Mouse (Mus musculus): ENCODE measurements at regions not wholly inside any gene's neighbourhood (a gene's known extent, or its start where the extent isn't known, plus 50 kb on each side); places are given as distances from the start of the nearest gene placed in this dataset.

DNA sequence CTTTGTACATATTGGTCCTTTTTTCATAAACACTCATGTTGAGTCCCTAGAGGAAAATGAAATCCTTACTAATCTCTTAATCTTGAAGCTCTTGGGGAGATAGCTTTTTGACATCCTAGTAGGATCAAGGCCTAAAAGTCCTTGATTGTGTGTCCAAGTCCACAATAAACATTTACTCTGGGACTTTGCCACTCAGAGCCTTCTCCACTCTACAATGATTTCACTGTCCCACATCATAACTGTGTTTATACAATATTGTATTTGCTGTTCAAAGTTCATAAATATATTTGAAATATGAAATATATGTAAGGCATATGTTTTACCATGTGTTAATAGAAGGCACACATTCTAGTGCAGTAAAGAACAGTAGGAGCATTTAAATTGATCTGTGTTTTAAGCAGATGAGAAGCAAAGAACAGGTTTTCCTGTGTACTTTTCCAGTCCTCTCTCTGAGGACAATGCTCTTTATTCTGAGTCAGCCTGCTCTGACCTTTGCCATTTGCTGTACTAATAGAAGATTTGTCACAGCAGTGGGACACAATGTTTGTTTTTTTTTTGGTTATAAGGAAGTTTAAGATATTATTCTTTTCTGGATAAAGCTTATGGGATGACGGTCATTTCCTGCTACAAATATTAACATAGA lies 130.7 kb upstream of the Gprin3 start:
- intact Hi-C loops (cut with DNase I): no loop called here
- Histone ChIP-seq H3K27ac (no peak overlapping the region), H3K4me1 (ENCODE audit: control insufficient read depth, insufficient read depth, low read length) (no peaks in the 10 kb centered on the region), H3K4me3 (no peak overlapping the region), H3K27me3 (ENCODE audit: control insufficient read depth, insufficient read depth, low read length) (no peaks in the 10 kb centered on the region), H3K9ac (ENCODE audit: low read depth, low read length) (no peak overlapping the region), H3K36me3 (ENCODE audit: control insufficient read depth, insufficient read depth, low read length) (no peaks in the 10 kb centered on the region), H3K79me2 (replicated peaks; ENCODE audit: control insufficient read depth, insufficient read depth, low read length) (no peaks in the 10 kb centered on the region)
- no peak for TF ChIP-seq POLR2A (IDR thresholded peaks at IDR 0.05; ENCODE audit: insufficient read depth, low read depth, low read length)
- no peak for TF ChIP-seq EP300 (IDR thresholded peaks at IDR 0.05; ENCODE audit: insufficient read depth, low read depth, low read length)
- TF ChIP-seq CTCF (IDR thresholded peaks at IDR 0.05): no peak
- 56% methylated on average over 1 of the region's 1 CpGs for WGBS
- no peak for DNase-seq

DNA sequence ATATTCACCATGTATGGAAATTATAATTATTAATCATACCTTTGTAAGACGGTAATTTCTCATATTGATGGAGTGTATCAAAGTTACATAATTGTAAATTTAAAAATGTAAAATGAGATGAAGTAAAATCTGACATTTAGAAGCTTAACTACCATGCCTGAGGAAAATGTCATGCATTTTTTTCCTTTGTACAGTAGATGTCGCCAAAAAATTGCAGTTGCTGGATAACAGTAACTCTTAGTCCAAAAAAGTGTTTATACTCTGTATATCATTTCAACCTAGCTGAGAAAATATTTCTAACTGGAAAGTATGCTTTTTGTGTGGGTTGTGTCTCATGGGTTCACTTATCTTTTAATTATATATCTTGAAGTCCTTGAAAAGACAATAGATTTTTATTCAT lies 110.9 kb upstream of the Gprin3 start:
- H3K27ac ChIP-seq: no peak overlapping the region
- TF ChIP-seq CTCF (IDR thresholded peaks at IDR 0.05) (0 out of 2 replicates have a peak, but pooled peaks have one; percentile 20), EP300 (IDR thresholded peaks at IDR 0.05; ENCODE audit: insufficient read depth, low read depth, low read length) (no peak)

DNA sequence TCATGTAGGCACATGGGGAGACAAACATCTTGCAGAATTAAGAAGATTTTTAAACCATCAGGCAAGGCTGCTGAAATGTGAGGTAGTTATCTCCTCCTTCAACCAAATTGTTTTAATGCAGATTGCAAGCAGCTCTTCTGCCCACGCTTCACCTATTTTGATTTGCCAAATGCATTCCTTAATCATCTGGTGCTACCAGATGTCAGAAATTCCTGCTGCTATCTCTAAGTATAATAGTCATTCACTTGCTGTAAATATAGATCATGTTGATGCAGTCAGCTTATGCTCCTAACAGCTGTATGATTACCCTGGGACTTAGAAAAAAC lies 98.8 kb upstream of the Gprin3 start:
- H3K36me3 ChIP-seq (ENCODE audit: control insufficient read depth, insufficient read depth, low read length): no peaks in the 10 kb centered on the region
- no peak overlapping the region for H3K27ac ChIP-seq
- intact Hi-C loops (cut with DNase I): no loop called here
- no peaks in the 10 kb centered on the region for H3K4me1 ChIP-seq (ENCODE audit: control insufficient read depth, insufficient read depth, low read length)
- no peak overlapping the region for H3K4me3 ChIP-seq
- no peak for DNase-seq
- TF ChIP-seq EP300 (IDR thresholded peaks at IDR 0.05; ENCODE audit: insufficient read depth, low read depth, low read length) (no peak), CTCF (IDR thresholded peaks at IDR 0.05) (no peak), POLR2A (IDR thresholded peaks at IDR 0.05; ENCODE audit: insufficient read depth, low read depth, low read length) (no peak)
- no peaks in the 10 kb centered on the region for H3K79me2 ChIP-seq (replicated peaks; ENCODE audit: control insufficient read depth, insufficient read depth, low read length)
- no peak overlapping the region for H3K9ac ChIP-seq (ENCODE audit: low read depth, low read length)
- no peaks in the 10 kb centered on the region for H3K27me3 ChIP-seq (ENCODE audit: control insufficient read depth, insufficient read depth, low read length)
- WGBS: 37% methylated on average over 1 of the region's 1 CpGs

More for the DNA sequence above, 110.9 kb upstream of the Gprin3 start:
- Histone ChIP-seq H3K79me2 (replicated peaks; ENCODE audit: control insufficient read depth, insufficient read depth, low read length) (no peaks in the 10 kb centered on the region), H3K27me3 (ENCODE audit: control insufficient read depth, insufficient read depth, low read length) (no peaks in the 10 kb centered on the region), H3K4me1 (ENCODE audit: control insufficient read depth, insufficient read depth, low read length) (no peaks in the 10 kb centered on the region), H3K9ac (ENCODE audit: low read depth, low read length) (no peak overlapping the region), H3K4me3 (no peak overlapping the region), H3K36me3 (ENCODE audit: control insufficient read depth, insufficient read depth, low read length) (no peaks in the 10 kb centered on the region)
- 47% methylated on average over 2 of the region's 2 CpGs for WGBS
- intact Hi-C loops (cut with DNase I): no loop called here
- DNase-seq: no peak

DNA sequence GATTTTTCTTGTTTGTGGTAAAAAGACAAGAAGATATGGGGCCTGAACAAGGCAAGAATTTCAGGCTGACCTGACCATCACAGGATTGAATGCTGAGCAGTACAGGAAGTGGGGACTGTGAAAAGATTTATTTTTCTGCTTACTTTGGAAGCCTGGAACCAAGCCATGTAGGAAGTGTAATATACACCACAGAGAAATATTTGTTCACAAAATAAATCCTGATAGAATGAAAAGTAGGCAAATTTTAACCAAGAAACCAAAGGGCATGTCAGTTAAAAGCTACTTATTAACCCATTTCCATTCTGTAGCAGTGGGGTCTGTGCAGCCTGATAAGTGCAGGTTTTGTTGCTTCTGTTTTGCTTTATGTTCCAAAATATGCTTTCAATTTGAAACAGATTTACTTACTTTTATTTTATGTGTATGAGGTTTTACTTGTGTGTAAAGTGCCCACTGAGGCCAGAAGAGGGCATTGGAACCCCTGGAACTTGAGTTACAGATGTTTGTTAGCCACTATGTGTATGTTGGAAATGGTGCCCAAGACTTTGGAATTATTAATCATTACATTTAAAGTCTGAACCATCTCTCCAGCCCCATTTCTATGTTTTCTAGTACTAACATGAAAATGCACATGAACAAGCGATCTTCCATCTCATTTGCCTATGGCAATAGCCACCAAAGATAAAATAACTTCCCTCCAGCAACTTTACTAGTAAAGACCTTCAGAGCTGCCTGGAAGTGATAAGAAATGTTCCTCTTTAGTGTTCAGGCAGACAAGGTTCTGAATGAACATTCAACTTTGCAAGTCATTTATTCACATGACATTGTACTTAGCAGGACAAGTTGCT lies 98.2 kb upstream of the Gprin3 start:
- intact Hi-C loops (cut with DNase I): no loop called here
- no peaks in the 10 kb centered on the region for H3K4me1 ChIP-seq (ENCODE audit: control insufficient read depth, insufficient read depth, low read length)
- no peak for DNase-seq
- no peak overlapping the region for H3K27ac ChIP-seq
- TF ChIP-seq CTCF (IDR thresholded peaks at IDR 0.05) (no peak), EP300 (IDR thresholded peaks at IDR 0.05; ENCODE audit: insufficient read depth, low read depth, low read length) (no peak), POLR2A (IDR thresholded peaks at IDR 0.05; ENCODE audit: insufficient read depth, low read depth, low read length) (no peak)
- no peak overlapping the region for H3K9ac ChIP-seq (ENCODE audit: low read depth, low read length)
- H3K4me3 ChIP-seq: no peak overlapping the region
- H3K27me3 ChIP-seq (ENCODE audit: control insufficient read depth, insufficient read depth, low read length): no peaks in the 10 kb centered on the region
- H3K36me3 ChIP-seq (ENCODE audit: control insufficient read depth, insufficient read depth, low read length): no peaks in the 10 kb centered on the region
- no peaks in the 10 kb centered on the region for H3K79me2 ChIP-seq (replicated peaks; ENCODE audit: control insufficient read depth, insufficient read depth, low read length)
- WGBS: 73% methylated on average over 1 of the region's 1 CpGs

DNA sequence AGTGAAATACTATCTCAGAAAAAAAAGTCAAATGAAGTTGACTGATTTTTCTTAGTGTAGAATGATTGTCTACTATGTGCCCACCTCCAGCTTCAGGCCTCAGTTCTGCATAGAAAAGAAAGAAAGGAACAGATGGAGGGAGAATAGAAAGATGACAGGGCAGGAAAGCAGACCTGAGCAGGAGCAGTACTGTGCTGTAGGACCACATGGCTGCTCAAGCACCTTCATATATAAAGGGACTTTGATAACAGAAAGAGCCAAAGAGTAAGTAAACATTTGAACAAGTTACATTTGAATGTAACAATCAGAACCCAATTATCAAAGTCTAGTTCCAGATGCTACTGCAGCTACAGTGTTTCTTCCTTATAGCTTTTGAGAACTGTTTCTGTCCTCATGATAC lies 96.9 kb upstream of the Gprin3 start:
- no peak for DNase-seq
- H3K27ac ChIP-seq: no peak overlapping the region
- H3K4me1 ChIP-seq (ENCODE audit: control insufficient read depth, insufficient read depth, low read length): no peaks in the 10 kb centered on the region
- no peaks in the 10 kb centered on the region for H3K36me3 ChIP-seq (ENCODE audit: control insufficient read depth, insufficient read depth, low read length)
- H3K79me2 ChIP-seq (replicated peaks; ENCODE audit: control insufficient read depth, insufficient read depth, low read length): no peaks in the 10 kb centered on the region
- no peaks in the 10 kb centered on the region for H3K27me3 ChIP-seq (ENCODE audit: control insufficient read depth, insufficient read depth, low read length)
- no peak overlapping the region for H3K9ac ChIP-seq (ENCODE audit: low read depth, low read length)
- H3K4me3 ChIP-seq: no peak overlapping the region
- TF ChIP-seq EP300 (IDR thresholded peaks at IDR 0.05; ENCODE audit: insufficient read depth, low read depth, low read length): no peak
- no peak for TF ChIP-seq POLR2A (IDR thresholded peaks at IDR 0.05; ENCODE audit: insufficient read depth, low read depth, low read length)
- no peak for TF ChIP-seq CTCF (IDR thresholded peaks at IDR 0.05)
- intact Hi-C loops (cut with DNase I): no loop called here

DNA sequence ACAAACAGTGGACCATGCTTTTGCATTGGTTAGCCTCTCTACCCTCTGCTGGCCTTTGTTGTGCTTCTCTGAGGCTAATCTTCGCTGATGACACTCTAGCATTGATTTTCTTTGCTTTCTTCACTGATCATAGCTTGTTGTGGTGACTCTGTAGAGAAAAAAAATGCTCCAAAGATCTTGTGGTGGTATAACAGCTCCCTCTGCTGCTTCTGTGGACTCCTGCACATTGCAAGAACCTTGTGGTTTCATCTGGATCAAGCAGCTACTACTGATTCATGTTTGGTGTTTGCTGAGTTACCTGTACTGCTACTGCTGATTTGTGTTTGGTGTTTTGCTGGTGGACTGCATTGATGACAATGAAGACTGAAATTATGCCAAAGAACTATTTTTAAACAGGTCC lies 74.7 kb upstream of the Gprin3 start:
- no peak for DNase-seq
- TF ChIP-seq CTCF (IDR thresholded peaks at IDR 0.05) (peak; percentile 40), POLR2A (IDR thresholded peaks at IDR 0.05; ENCODE audit: insufficient read depth, low read depth, low read length) (no peak), EP300 (IDR thresholded peaks at IDR 0.05; ENCODE audit: insufficient read depth, low read depth, low read length) (no peak)
- no peaks in the 10 kb centered on the region for H3K36me3 ChIP-seq (ENCODE audit: control insufficient read depth, insufficient read depth, low read length)
- no peaks in the 10 kb centered on the region for H3K79me2 ChIP-seq (replicated peaks; ENCODE audit: control insufficient read depth, insufficient read depth, low read length)
- H3K4me3 ChIP-seq: no peak overlapping the region
- H3K27me3 ChIP-seq (ENCODE audit: control insufficient read depth, insufficient read depth, low read length): no peaks in the 10 kb centered on the region
- H3K9ac ChIP-seq (ENCODE audit: low read depth, low read length): no peak overlapping the region
- no peaks in the 10 kb centered on the region for H3K4me1 ChIP-seq (ENCODE audit: control insufficient read depth, insufficient read depth, low read length)
- intact Hi-C loops (cut with DNase I): no loop called here
- WGBS: 33% methylated on average over 1 of the region's 1 CpGs
- H3K27ac ChIP-seq: no peak overlapping the region

All from heart, adult 2 months (tissue).